Mouse (Mus musculus) heart, embryonic 14.5 days (tissue): Measurements from ENCODE around the gene Psmc3. TPM values are rescaled to one million over a fixed set of nuclear protein-coding genes. Genes with fewer than 3 reads are reported as not detected.
"Not testable (repeated sequence)": the region's sequence is repeated elsewhere in the genome, so short reads cannot be mapped to it uniquely, and the experiment has no call there.

ENCODE experiments used
- ATAC-seq: fragments of 200-750 bp; cut with Nextera tagmentation; 2 replicates; pipeline ENCODE4 v1.8.0; 2017; ENCODE audit warnings: low read depth, moderate TSS enrichment; ENCODE audit not compliant: insufficient number of reproducible peaks, insufficient read depth, low FRiP score
- H3K27ac ChIP-seq, 2 experiments: fragments of 200-500 bp in 1 of 2; fragments of 300-500 bp in 1 of 2; sonication (generic) in 1 of 2; replicated peaks in 1 of 2; 2 replicates each; pipeline ENCODE4 v1.5.1; 2012 to 2014; ENCODE audit warnings: low read depth in 2 of 2, low read length in 2 of 2, control low read depth in 1 of 2, mild to moderate bottlenecking in 1 of 2, mixed read lengths in 1 of 2; ENCODE audit not compliant: control insufficient read depth in 1 of 2, insufficient read depth in 1 of 2
- H3K27me3 ChIP-seq: fragments of 300-500 bp; sonication (generic); 2 replicates; pipeline ENCODE4 v1.6.1; 2014; ENCODE audit warnings: mild to moderate bottlenecking, low read length, control low read depth; ENCODE audit not compliant: control insufficient read depth, insufficient read depth
- H3K36me3 ChIP-seq: fragments of 300-500 bp; sonication (generic); 2 replicates; pipeline ENCODE4 v1.6.1; 2014; ENCODE audit warnings: mild to moderate bottlenecking, control low read depth, low read length, mixed read lengths; ENCODE audit not compliant: control insufficient read depth, insufficient read depth
- H3K4me1 ChIP-seq, 2 experiments: fragments of 200-500 bp in 1 of 2; fragments of 300-500 bp in 1 of 2; sonication (generic) in 1 of 2; 2 replicates each; pipeline ENCODE4 v1.6.1; 2012 to 2014; ENCODE audit warnings: low read length in 2 of 2, control low read depth in 1 of 2, mixed read lengths in 1 of 2; ENCODE audit not compliant: control insufficient read depth in 2 of 2, insufficient read depth in 2 of 2
- H3K4me2 ChIP-seq: fragments of 300-500 bp; sonication (generic); 2 replicates; pipeline ENCODE4 v1.6.1; 2014; ENCODE audit warnings: mild to moderate bottlenecking, low read length
- H3K4me3 ChIP-seq, 2 experiments: fragments of 200-500 bp in 1 of 2; fragments of 300-500 bp in 1 of 2; sonication (generic) in 1 of 2; 2 replicates each; pipeline ENCODE4 v1.5.1; 2012 to 2014; ENCODE audit warnings: low read length in 2 of 2, mild to moderate bottlenecking in 2 of 2, control low read depth in 1 of 2, low read depth in 1 of 2, moderate library complexity in 1 of 2; ENCODE audit not compliant: control insufficient read depth in 1 of 2, insufficient read depth in 1 of 2
- H3K9ac ChIP-seq: fragments of 300-500 bp; sonication (generic); 2 replicates; pipeline ENCODE4 v1.6.1; 2014; ENCODE audit warnings: mild to moderate bottlenecking, low read length
- H3K9me3 ChIP-seq: fragments of 300-500 bp; sonication (generic); 2 replicates; pipeline ENCODE4 v1.6.1; 2016; ENCODE audit warnings: low read length, control low read depth; ENCODE audit not compliant: control insufficient read depth
- WGBS: fragments of 180-500 bp; shearing (Covaris S2); extraction: QIAGEN DNeasy Blood & Tissue Kit; methylation state at CpG from one replicate; pipeline ENCODE4 v1.1.7; 2014; 5-methylcytosine and 5-hydroxymethylcytosine counted together
- polyA plus RNA-seq: library from polyadenylated mRNA; unstranded; fragments of >200 nt; fragmentation: Nextera tagmentation; extraction: Ambion mirVana; gene quantifications from 2 replicates; pipeline ENCODE4 v1.2.1, GENCODE M21; 2014

The Psmc3 gene
- polyA plus RNA-seq, 1 experiment from 2014 or later, result 293 TPM

DNA sequence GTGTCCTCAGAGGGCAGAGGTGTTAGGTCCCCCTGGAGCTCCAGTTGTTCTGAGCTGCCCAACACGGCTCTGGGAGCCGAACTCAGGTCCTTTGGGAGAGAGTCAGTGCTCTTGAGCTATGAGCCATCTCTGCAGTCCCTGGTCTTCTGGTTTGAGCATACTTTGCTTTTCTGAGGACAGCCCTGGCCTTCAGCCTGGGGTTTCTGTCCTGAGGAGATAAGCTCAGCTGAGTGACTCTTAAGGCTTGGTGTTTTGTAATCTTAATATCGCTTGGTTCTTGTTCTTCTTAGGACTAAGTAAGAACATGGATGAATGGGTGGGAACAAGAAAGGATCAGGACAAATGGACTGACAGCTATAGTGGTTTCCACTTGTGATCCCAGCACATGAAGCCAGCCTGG lies 54.3 kb downstream of the Psmc3 start:
- 72% methylated on average over 3 of the region's 3 CpGs for WGBS
- Histone ChIP-seq H3K9ac (no peak overlapping the region), H3K36me3 (no peaks in the 10 kb centered on the region), H3K9me3 (no peaks in the 10 kb centered on the region), H3K27me3 (no peaks in the 10 kb centered on the region), H3K4me2 (no peak overlapping the region), H3K4me1 (peaks cover 11 to 12% of the 10 kb centered on the region in 2 experiments), H3K4me3 (no peak overlapping the region), H3K27ac (no peak overlapping the region)
- no peak for ATAC-seq

DNA sequence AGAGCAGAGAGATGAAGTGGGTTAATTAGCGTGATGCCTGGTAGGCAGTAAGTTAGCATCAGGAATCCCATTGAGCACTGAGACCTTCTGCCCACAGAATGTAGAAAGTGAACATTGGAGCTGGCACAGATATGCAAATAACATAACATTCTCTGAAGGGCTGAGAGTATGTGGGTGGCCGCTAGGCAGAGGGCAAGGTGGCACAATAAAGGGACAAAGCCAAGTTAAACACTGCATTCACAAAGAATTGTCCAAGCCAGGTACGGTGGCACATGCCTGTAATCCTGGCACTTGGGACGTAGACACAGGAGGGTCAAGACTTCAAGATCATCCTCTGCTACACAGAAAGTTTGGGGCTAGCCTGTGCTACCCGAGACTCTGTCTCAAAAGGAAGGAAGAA lies 55.4 kb downstream of the Psmc3 start:
- Histone ChIP-seq H3K4me1 (peaks cover 13 to 15% of the 10 kb centered on the region in 2 experiments), H3K9ac (no peak overlapping the region), H3K4me2 (no peak overlapping the region), H3K9me3 (no peaks in the 10 kb centered on the region), H3K27me3 (no peaks in the 10 kb centered on the region), H3K27ac (no peak overlapping the region), H3K36me3 (no peaks in the 10 kb centered on the region), H3K4me3 (no peak overlapping the region)
- WGBS, result 78% methylated on average over 5 of the region's 5 CpGs
- no peak for ATAC-seq

DNA sequence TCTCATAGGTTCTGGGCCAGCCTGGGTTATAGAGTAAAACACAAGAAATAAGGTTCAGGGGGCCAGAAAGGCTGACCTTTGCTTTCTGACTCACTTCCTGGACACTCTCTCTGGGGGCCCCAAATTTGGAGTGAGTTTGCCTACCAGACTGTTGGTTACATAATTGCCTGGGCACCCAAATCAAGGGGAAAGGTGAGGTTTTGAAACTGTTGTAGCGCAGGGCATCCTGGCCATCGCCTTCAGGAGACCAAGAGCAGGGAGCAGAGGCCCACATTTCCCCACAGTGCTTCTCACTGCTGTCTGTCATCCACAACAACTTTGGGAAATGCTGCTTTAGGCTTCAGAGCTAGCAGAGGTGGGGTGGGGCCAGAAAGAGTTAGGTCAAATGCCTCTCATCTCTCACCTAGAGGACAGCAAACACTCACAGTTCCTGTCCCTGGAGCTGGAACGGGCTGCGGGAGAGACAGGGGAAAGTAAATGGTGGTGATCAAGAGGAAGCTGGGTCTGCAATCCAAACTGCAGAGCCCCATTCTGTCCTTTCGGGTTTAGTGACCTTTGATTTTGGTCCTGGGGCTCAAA lies 56.1 kb downstream of the Psmc3 start:
- H3K4me3 ChIP-seq, result no peak overlapping the region
- H3K36me3 ChIP-seq, result no peaks in the 10 kb centered on the region
- no peaks in the 10 kb centered on the region for H3K27me3 ChIP-seq
- no peak overlapping the region for H3K27ac ChIP-seq
- H3K9me3 ChIP-seq, result no peaks in the 10 kb centered on the region
- H3K9ac ChIP-seq, result no peak overlapping the region
- peaks cover 14 to 15% of the 10 kb centered on the region in 2 experiments for H3K4me1 ChIP-seq
- no peak overlapping the region for H3K4me2 ChIP-seq
- no peak for ATAC-seq
- WGBS, result 87% methylated on average over 5 of the region's 5 CpGs

DNA sequence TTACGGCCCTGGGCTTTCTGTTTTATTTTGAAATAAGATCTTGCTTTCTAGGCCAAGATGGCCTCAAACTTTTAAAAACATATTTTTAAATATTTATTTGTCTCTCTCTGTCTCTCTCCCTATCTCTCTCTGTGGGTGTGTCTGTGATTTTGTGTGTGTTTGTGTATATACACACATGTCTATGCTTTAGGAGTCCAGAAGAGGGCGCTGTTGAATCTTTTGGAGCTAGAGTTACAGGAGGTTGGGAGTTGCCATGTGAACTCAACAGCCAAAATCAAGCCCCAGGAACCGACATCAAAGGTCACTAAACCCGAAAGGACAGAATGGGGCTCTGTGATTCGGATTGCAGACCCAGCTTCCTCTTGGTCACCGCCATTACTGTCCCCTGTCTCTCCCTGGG lies 56.6 kb downstream of the Psmc3 start:
- Histone ChIP-seq H3K4me1 (peaks cover 15 to 18% of the 10 kb centered on the region in 2 experiments), H3K36me3 (no peaks in the 10 kb centered on the region), H3K9me3 (no peaks in the 10 kb centered on the region), H3K4me2 (no peak overlapping the region), H3K27me3 (no peaks in the 10 kb centered on the region), H3K9ac (no peak overlapping the region), H3K27ac (no peak overlapping the region), H3K4me3 (no peak overlapping the region)
- no peak for ATAC-seq
- 85% methylated on average over 6 of the region's 6 CpGs for WGBS

DNA sequence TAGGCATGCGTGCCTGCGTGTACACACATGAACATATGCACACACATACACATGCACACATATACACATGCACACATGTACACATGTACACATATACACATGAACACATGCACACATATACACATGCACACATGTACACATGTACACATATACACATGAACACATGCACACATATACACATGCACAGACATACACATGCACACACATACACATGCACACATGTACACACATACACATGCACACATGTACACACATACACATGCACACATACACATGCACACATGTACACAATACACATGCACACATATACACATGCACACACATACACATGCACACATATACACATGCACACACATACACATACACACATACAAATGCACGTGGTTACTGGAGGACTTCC lies 58.0 kb downstream of the Psmc3 start:
- H3K9me3 ChIP-seq, H3K9ac ChIP-seq, H3K4me3 ChIP-seq, H3K36me3 ChIP-seq, H3K27ac ChIP-seq, H3K27me3 ChIP-seq, H3K4me2 ChIP-seq, ATAC-seq: not testable (repeated sequence)
- peaks cover 22 to 29% of the 10 kb centered on the region in 2 experiments for H3K4me1 ChIP-seq
- 90% methylated on average over 3 of the region's 3 CpGs for WGBS

DNA sequence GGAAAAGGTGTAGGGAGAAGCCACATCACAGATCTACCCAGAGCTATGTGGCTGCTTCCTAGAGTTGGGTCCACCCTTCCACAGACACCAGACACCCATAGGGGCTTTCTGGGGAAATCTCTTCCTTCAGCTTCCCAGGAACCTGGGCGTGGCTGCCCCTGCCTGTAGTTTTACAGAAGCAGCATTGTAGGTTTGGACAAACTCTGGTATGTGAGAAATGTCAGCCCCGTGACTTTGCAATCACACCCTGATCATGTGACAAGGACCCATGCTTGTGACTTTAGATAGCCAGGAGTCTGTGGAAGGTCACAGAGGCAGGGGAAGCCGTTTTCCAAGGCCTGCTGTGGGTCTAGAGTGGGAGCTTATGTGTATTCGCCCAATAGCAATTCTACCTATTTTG lies 58.7 kb downstream of the Psmc3 start:
- no peak overlapping the region for H3K4me3 ChIP-seq

DNA sequence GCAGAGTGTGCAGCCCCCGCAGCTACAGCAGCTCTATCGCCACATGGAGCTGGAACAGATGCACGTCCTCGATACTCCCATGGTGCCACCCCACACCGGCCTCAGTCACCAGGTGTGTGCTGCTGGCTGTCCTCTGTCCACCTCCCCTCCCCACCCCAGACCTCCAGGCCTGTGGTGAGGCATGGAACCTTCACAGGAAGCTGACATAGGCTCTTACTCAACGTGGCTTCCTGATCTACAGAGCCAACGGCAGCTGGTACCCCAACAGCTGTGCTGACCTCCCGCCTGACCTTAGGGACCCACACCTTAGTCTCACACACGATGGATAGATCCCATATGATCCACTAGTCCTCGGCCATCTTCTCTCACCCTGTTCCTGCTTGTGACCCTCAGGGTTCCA lies 59.5 kb downstream of the Psmc3 start:
- no peaks in the 10 kb centered on the region for H3K36me3 ChIP-seq
- no peak for ATAC-seq
- H3K4me3 ChIP-seq, result no peak overlapping the region
- peaks cover 28 to 38% of the 10 kb centered on the region in 2 experiments for H3K4me1 ChIP-seq
- H3K9ac ChIP-seq, result peak overlapping the region; percentile 13; the same call in 1 of the 2 replicates
- H3K9me3 ChIP-seq, result no peaks in the 10 kb centered on the region
- H3K27ac ChIP-seq, result peak overlapping the region in 1 of 2 experiments; percentile 59; a peak in 1 of 4 replicates
- no peaks in the 10 kb centered on the region for H3K27me3 ChIP-seq
- H3K4me2 ChIP-seq, result no peak overlapping the region
- 51% methylated on average over 10 of the region's 10 CpGs for WGBS

More for the DNA sequence above, 58.7 kb downstream of the Psmc3 start:
- Histone ChIP-seq H3K27me3 (no peaks in the 10 kb centered on the region), H3K36me3 (no peaks in the 10 kb centered on the region), H3K9ac (no peak overlapping the region), H3K4me1 (peaks cover 26 to 35% of the 10 kb centered on the region in 2 experiments), H3K27ac (peak overlapping the region; percentile 54 to 59; a peak in 3 of 4 replicates), H3K9me3 (no peaks in the 10 kb centered on the region), H3K4me2 (no peak overlapping the region)
- ATAC-seq, result no peak
- 25% methylated on average over 4 of the region's 4 CpGs for WGBS

DNA sequence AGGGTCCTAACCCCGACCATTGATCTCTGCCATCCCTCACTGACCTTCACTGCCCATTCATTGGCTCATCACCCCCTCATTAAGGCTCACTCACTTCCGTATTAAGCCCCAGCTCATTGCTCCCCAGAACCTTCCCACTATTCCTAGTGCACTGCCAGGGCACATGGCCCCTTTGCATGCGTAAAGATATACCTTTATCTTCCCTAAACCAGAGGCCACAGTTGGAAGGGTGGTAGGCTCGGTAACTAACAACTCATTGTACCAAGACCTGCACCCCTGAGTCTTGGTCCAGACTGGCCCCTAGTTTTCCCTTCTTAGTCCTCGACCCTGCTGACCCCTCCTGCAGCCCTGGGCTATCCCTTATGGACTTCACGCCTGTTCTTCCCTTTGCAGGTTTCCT lies 60.0 kb downstream of the Psmc3 start:
- no peak overlapping the region for H3K4me2 ChIP-seq
- H3K27me3 ChIP-seq, result no peaks in the 10 kb centered on the region
- no peak overlapping the region for H3K4me3 ChIP-seq
- ATAC-seq, result no peak
- no peaks in the 10 kb centered on the region; the same call in 1 of the 2 replicates for H3K36me3 ChIP-seq
- H3K9ac ChIP-seq, result no peak overlapping the region
- no peaks in the 10 kb centered on the region for H3K9me3 ChIP-seq
- no peak overlapping the region for H3K27ac ChIP-seq
- WGBS, result 73% methylated on average over 6 of the region's 6 CpGs
- H3K4me1 ChIP-seq, result peaks cover 28 to 38% of the 10 kb centered on the region in 2 experiments
